Mouse (Mus musculus) gastrocnemius, postnatal 36 days (tissue): ENCODE data around the gene L3mbtl1. TPM values are rescaled to one million over a fixed set of nuclear protein-coding genes. Genes with fewer than 3 reads are reported as not detected.
"Not testable (repeated sequence)": the region's sequence is repeated elsewhere in the genome, so short reads cannot be mapped to it uniquely, and the experiment has no call there.

Experiments
- DNase-seq, 2 experiments: peaks; one replicate each; pipeline ENCODE4 v3.0.0; 2022
- intact Hi-C: fragments of 180-260 bp; cut with DNase I; formaldehyde crosslinking; loops from one replicate; pipeline ENCODE4 v1.15.1; 2025
- long read RNA-seq, 2 experiments: library from polyadenylated mRNA; stranded (forward); transcript quantifications; one replicate each; pipeline ENCODE4 v2.0.0; 2021
- total RNA-seq, 2 experiments: library from RNA; stranded (reverse); gene quantifications; 2 replicates each; pipeline ENCODE4 v1.2.3; 2021

L3mbtl1 gene
- total RNA-seq: not detected
- long read RNA-seq, experiment 1: 0 reads
- long read RNA-seq, experiment 2: 0 reads

- no peak for DNase-seq
- intact Hi-C loops: no loop called here
Measured at GRCm38 (mm10) chr2:162943148-162943846, at the start of gene L3mbtl1. L3mbtl1 (plus strand) TSS chr2:162943472.

- intact Hi-C loops: not testable (repeated sequence)
Measured at GRCm38 (mm10) chr2:162899256-162899655, 44.0 kb upstream of the L3mbtl1 start.

GRCm38 (mm10) chr2:162899880-162900589 lies 43.2 kb upstream of the L3mbtl1 start:
- DNase-seq: no peak
- intact Hi-C loops: no loop called here

More at GRCm38 (mm10) chr2:162899256-162899655, 44.0 kb upstream of the L3mbtl1 start:
- not testable (repeated sequence) for DNase-seq

DNA sequence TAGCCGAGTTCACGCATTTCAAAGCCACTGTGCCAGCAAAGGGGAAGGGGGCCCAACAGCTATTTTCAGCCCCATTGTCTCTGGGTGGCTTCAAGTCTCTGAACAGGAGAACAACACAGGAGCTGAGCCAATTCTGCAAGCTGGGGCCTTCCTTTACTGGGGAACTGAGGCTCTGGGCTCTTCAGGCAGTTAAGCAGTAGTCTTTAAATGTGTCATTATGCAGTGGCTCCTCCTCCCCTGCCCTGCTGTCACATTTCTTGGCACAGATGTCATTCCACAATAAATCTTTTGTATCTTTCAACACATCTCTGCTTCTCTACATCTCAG lies 42.7 kb upstream of the L3mbtl1 start:
- intact Hi-C loops: no loop called here
- DNase-seq: no peak

DNA sequence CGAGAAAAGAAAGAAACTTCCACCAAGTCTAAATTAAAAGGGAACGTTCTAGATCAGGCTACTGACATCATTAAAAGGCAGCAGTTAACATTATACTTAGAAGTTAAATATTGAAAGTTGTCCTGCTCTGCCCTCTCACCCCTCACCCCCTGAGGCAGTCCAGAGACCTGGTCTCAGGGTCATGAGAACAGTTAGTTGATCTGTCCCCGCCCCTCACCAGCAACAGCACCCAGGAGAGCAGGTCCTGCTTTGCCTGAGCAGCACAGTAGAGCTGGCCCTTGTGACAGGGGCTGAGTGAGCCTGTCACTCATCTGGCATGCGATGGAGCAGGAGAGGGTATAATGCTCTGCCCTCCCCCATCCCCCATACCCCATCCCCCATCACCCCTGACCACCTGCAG lies 37.4 kb upstream of the L3mbtl1 start:
- intact Hi-C loops: no loop called here
- DNase-seq: no peak

- intact Hi-C loops: no loop called here
Measured at GRCm38 (mm10) chr2:162908052-162908491, 35.2 kb upstream of the L3mbtl1 start.

DNA sequence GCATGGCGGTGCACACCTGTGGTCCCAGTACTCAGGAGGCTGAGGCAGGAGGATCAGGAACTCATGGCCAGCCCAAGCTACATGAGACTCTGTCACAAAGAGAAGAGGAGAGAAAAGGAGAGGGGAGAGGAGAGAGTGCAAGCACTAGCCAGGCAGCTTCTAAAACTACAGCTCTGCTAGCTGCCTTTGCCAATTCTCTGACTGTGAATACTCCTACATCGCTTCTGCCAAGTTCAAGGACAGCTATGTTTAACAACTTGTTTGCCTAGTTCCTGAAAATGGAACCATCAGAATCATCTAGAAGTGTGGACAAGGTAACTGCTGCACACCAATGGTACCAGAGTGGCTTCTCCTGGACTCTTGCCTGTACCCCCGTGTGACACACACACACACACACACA lies 29.2 kb upstream of the L3mbtl1 start:
- DNase-seq: no peak
- intact Hi-C loops: no loop called here

More at GRCm38 (mm10) chr2:162908052-162908491, 35.2 kb upstream of the L3mbtl1 start:
- DNase-seq: no peak

- intact Hi-C loops: no loop called here
- DNase-seq: no peak
Measured at GRCm38 (mm10) chr2:162914519-162914918, 28.8 kb upstream of the L3mbtl1 start.

- DNase-seq: no peak
- intact Hi-C loops: loop anchor here (10.0 kb wide), 2 partner anchors 175 to 475 kb away; partner anchors contain the start of gene Jph2
Measured at GRCm38 (mm10) chr2:162919926-162920325, 23.3 kb upstream of the L3mbtl1 start.

- intact Hi-C loops: loop anchor here (2.0 to 10.0 kb wide), 3 partner anchors 77 to 473 kb away; partner anchors contain the start of gene Jph2
- no peak for DNase-seq
Measured at GRCm38 (mm10) chr2:162922183-162922582, 21.1 kb upstream of the L3mbtl1 start.

GRCm38 (mm10) chr2:162922834-162923233 lies 20.4 kb upstream of the L3mbtl1 start:
- intact Hi-C loops: loop anchor here (2.0 to 10.0 kb wide), 3 partner anchors 76 to 472 kb away; partner anchors contain the start of gene Jph2
- no peak for DNase-seq

DNA sequence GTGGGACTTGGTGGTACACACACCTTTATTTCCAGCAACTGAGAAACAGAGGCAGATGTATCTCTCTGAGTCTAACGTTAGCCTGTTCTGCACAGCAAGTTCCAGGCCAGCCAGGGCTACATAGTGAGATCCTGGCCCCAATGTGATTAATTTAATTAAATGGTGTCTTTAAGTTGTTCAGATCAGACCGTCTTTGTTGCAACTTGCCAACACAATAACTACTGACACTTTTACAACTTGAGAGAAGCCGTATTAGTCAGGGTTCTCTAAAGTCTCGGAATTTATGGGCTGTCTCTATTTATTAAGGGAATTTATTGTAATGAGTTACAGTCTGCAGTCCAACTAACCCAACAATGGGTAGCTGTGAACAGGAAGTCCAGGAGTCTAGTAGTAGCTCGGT lies 19.1 kb upstream of the L3mbtl1 start:
- intact Hi-C loops: loop anchor here (10.0 kb wide), 2 partner anchors 171 to 471 kb away; partner anchors contain the start of gene Jph2

DNA sequence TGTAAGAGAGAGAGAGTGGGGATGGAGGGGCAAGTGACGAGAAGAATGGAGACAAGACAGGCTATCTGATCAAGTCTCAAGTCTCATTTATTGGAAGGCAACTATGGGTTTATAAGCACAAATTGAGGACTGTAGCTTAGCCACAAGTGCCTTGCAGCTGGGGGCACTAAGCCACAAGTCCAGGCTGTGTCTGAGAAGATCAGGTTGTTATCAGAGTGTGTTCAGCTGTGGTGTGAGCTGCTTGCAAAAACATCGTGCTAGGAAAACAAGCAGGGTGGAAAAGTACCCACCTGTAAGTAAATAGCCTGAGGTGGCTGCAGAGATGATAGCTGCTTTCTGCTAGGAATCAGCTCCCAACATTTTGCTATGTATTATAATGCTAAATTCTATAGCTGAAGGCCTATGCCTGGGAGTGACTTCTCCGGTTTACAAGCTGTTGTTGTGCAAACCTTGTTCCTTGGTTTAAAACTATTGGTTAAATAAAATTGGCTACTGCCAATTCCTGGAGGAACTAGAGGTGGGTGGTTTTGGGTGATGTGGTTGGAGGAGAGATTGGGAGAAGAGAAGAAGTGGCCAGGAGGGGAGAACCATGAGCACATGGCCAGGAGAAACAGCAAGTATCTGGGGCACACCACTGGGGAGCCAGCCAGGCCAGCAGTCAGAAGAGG lies 15.2 kb upstream of the L3mbtl1 start:
- no peak for DNase-seq
- intact Hi-C loops: loop anchor here (5.0 to 10.0 kb wide), 3 partner anchors 167 to 467 kb away; partner anchors contain the start of gene Jph2

More for the DNA sequence above, 19.1 kb upstream of the L3mbtl1 start:
- DNase-seq: no peak

GRCm38 (mm10) chr2:162929704-162930103 lies 13.6 kb upstream of the L3mbtl1 start:
- DNase-seq: no peak
- intact Hi-C loops: loop anchor here (5.0 to 10.0 kb wide), 3 partner anchors 165 to 465 kb away; partner anchors contain the start of gene Jph2

GRCm38 (mm10) chr2:162930516-162931122 lies 12.7 kb upstream of the L3mbtl1 start:
- no peak for DNase-seq
- intact Hi-C loops: no loop called here

- intact Hi-C loops: no loop called here
- peak; percentile 85 to 88 for DNase-seq
Measured at GRCm38 (mm10) chr2:162931123-162931673, 12.1 kb upstream of the L3mbtl1 start, which contains the start of gene Srsf6. Srsf6 (plus strand) TSS chr2:162931528.

GRCm38 (mm10) chr2:162931674-162932650 lies 11.3 kb upstream of the L3mbtl1 start:
- DNase-seq: peak; percentile 25 to 58
- intact Hi-C loops: no loop called here

DNA sequence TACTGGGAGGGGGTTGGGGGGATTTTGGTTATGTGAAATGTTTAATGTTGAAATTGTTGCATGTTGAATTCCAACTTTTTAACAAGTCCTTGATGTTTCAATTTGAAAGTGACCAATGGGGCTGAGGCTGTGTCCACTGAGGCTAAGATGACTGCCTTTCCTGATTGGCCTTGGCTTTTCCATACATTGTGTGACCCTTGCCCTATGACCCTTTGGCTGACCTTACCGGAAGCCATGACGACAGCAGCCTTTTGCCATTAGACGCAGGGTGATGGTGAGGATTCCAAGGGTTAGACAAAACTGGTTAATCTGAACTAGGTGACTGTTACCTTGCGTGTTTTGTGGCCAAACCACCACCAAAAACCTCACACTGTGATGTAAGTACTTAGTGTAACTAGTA lies 10.6 kb upstream of the L3mbtl1 start:
- intact Hi-C loops: no loop called here
- no peak for DNase-seq

GRCm38 (mm10) chr2:162934421-162934820 lies 8.9 kb upstream of the L3mbtl1 start:
- intact Hi-C loops: no loop called here
- no peak for DNase-seq
